Mouse (Mus musculus) ovary, adult 2 months (tissue): ENCODE measurements around the gene Wwc1. TPM values are rescaled to one million over a fixed set of nuclear protein-coding genes. Genes with fewer than 3 reads are reported as not detected.

ENCODE experiments used
- polyA plus RNA-seq: library from polyadenylated mRNA; depleted of rRNA; stranded (reverse); fragments of >200 nt; gene quantifications from 2 replicates; pipeline ENCODE4 v1.2.3, GENCODE M21; 2012; rRNA removed

Gene Wwc1
- 18.4 and 22.0 TPM in 2 replicates for polyA plus RNA-seq

DNA sequence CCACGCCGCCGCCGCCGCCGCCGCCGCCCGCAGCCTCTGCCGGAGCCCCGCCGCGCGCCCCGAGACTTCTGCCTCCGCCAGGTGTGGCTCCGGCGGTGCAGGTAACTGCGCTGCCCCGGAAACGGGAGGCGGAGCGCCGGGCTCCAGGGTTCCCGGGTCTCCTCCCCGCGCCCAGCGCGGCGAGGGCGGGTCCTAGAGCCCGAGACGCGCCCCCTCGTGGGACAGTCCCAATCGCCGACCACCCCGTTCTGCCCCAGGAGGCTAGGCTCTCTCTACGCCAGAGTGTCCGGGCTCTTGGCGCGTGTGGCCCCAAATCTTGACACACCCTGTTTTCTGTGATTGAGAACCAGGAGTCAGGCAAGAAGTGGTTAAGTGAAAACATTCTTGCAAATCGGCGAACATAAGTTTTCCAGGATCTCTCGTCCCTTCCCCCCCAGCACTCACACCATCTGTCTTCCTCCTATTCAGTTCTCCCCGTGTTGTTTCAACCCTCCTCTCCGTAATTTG lies at the start of gene Wwc1:
Wwc1 (minus strand) TSS at position 117 of the 507 bp plus-strand sequence.

DNA sequence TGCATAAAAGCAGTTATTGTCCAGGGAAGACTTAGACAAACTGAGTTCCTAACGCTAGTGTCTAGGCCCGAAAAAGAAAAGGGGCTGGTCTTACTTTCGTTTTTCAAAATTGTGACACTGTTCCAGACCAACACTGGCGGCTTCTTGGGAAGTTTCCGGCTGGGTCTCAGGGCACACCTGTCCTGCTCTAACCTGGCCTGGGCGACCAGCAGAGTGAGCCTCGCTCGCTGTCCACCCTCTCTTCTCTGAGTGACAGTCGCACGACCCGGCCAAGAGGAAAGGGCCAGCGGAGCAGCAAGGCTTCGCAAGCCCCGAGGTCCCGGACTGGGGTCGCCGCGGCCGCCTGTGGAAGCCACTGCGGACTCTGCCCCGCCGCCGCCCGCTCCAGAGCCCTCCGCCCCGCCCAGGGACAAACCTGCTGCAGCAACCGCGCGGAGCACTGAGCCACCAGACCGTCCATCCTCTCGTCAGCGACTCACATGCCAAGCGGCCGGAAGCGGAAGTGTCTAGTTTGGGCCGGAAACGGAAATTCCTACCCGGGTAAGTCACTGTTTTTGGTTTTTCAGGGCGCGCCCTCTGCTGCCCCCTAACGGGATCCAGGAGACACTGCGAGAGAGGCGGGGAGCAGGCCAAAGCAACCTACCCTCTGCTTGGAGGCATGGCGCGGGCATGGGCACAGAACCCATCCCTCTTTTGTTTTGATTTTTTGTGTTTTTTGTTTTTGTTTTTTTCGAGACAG lies 146.1 kb downstream of the Wwc1 start, which contains the start of gene Rars:
Rars (minus strand) TSS at position 485 of the 739 bp plus-strand sequence.

DNA sequence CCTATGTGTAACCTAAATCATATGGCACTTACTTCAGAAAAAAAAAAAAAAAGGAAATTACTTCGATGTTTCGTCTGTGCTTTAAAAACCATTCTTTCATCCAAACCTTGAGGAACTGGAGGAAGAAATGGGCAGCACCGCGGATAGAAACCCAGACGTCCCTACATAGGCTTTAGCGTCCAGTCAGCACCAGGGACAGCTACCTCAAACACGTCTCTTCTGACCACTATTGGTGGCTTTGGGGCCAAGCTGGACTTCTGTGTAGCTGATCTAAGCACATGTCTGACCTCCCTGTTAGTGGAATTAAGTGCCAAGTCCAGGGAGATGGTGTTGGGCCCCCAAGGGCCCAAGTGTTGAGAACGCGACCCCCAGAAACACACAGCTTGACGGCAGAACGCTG lies 181.5 kb downstream of the Wwc1 start, which contains the start of gene Fbll1:
Fbll1 (minus strand) TSS at position 11 of the 400 bp plus-strand sequence.

Other genes starting within 250 kb of the Wwc1 start
- gene Pank3, start 211.0 kb downstream of the Wwc1 start, polyA plus RNA-seq, result 6.8 and 7.4 TPM in 2 replicates
- 1.1 and 1.8 TPM in 2 replicates for gene Fbll1, start 181.6 kb downstream of the Wwc1 start, polyA plus RNA-seq
- 11.5 and 13.2 TPM in 2 replicates for gene Rars, start 146.0 kb downstream of the Wwc1 start, polyA plus RNA-seq